Mouse (Mus musculus) ES-Bruce4 (cell line): Measurements from ENCODE around the gene Gse1.

Experiments used
- CTCF ChIP-seq: IDR thresholded peaks from one replicate; pipeline ENCODE4 v1.8.1; 2011; ENCODE audit warnings: low read depth, low read length
- POLR2A ChIP-seq: IDR thresholded peaks from one replicate; pipeline ENCODE4 v1.8.1; 2011; ENCODE audit warnings: low read length; ENCODE audit not compliant: insufficient read depth

DNA sequence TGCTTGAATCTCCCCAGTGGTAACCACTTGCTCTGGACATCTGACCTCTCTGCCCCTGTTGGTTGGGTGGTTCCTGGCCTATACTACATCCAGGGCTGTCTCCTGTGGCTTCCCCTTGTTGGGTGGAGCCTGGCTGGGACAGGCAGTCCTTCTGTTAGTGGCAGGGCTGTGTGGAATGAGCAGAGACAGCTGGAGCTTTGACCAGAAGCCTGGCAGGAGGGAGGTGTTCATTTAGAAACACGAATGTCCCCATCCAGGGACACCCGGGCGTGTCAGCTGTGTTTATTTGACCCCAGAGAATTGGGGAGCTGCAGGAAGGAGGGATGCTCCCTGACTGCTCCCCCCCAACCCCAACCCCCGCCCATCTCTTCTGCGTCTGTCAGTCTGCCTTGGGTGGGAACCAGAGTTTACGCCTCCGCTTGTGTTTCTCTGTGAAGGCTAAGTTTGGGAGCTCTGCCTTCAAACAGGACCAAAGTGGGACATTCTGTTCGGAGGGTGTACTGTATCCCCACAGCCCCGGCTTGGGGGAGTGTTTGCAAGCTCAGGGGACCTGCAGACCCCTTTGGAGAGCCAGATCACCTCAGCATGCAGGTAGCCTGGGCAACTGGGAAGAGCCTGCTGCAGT lies 23.3 kb downstream of the Gse1 start:
- no peak for TF ChIP-seq POLR2A
- no peak for TF ChIP-seq CTCF
